Mouse (Mus musculus) neural tube, embryonic 14.5 days (tissue): Measurements from ENCODE around the gene Zfp428. TPM values are rescaled to one million over a fixed set of nuclear protein-coding genes. Genes with fewer than 3 reads are reported as not detected.

ENCODE experiments used
- ATAC-seq: fragments of 200-750 bp; cut with Nextera tagmentation; 2 replicates; pipeline ENCODE4 v1.8.0; 2017; ENCODE audit warnings: low read depth, mild to moderate bottlenecking, moderate TSS enrichment, moderate library complexity
- H3K27ac ChIP-seq: fragments of 300-500 bp; sonication (generic); 2 replicates; pipeline ENCODE4 v1.5.1; 2014; ENCODE audit warnings: low read depth, mild to moderate bottlenecking, control low read depth, low read length, moderate library complexity, mixed read lengths
- H3K27me3 ChIP-seq: fragments of 300-500 bp; sonication (generic); 2 replicates; pipeline ENCODE4 v1.6.1; 2014; ENCODE audit warnings: low read length; ENCODE audit not compliant: control insufficient read depth, insufficient read depth
- H3K36me3 ChIP-seq: fragments of 300-500 bp; sonication (generic); 2 replicates; pipeline ENCODE4 v1.6.1; 2014; ENCODE audit warnings: low read length, mixed read lengths; ENCODE audit not compliant: control insufficient read depth, insufficient read depth
- H3K4me1 ChIP-seq: fragments of 300-500 bp; sonication (generic); 2 replicates; pipeline ENCODE4 v1.6.1; 2014; ENCODE audit warnings: low read length; ENCODE audit not compliant: control insufficient read depth, insufficient read depth
- H3K4me2 ChIP-seq: fragments of 300-500 bp; sonication (generic); 2 replicates; pipeline ENCODE4 v1.6.1; 2014; ENCODE audit warnings: mild to moderate bottlenecking, low read depth, low read length, control low read depth
- H3K4me3 ChIP-seq: fragments of 300-500 bp; sonication (generic); 2 replicates; pipeline ENCODE4 v1.5.1; 2014; ENCODE audit warnings: low read depth, low read length, control low read depth, mixed read lengths
- H3K9ac ChIP-seq: fragments of 300-500 bp; sonication (generic); replicated peaks from 2 replicates; pipeline ENCODE4 v1.6.1; 2014; ENCODE audit warnings: low read depth, mild to moderate bottlenecking, control low read depth, low read length, mixed read lengths
- H3K9me3 ChIP-seq: fragments of 300-500 bp; sonication (generic); 2 replicates; pipeline ENCODE4 v1.6.1; 2016; ENCODE audit warnings: low read length; ENCODE audit not compliant: control insufficient read depth
- WGBS: fragments of 180-500 bp; shearing (Covaris S2); extraction: QIAGEN DNeasy Blood & Tissue Kit; methylation state at CpG from one replicate; pipeline ENCODE4 v1.1.7; 2014; 5-methylcytosine and 5-hydroxymethylcytosine counted together
- polyA plus RNA-seq: library from polyadenylated mRNA; unstranded; fragments of >200 nt; fragmentation: Nextera tagmentation; extraction: Ambion mirVana; gene quantifications from 2 replicates; pipeline ENCODE4 v1.2.1, GENCODE M21; 2014

Zfp428 gene
- polyA plus RNA-seq, 1 experiment from 2014 or later = 211 TPM

DNA sequence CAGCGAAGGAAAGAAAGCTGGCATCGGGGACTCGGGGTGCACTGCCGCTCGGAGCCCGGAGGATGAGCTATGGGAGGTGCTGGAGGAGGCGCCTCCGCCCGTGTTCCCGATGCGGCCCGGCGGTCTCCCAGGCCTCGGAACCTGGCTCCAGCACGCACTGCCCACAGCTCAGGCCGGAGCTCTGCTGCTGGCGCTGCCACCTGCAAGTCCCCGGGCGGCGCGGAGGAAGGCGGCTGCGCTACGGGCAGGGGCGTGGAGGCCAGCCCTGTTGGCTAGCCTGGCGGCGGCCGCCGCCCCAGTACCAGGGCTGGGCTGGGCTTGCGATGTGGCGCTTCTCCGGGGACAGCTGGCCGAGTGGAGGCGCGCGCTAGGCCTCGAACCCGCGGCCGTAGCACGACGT is 27.0 kb downstream of the Zfp428 start:
- Histone ChIP-seq H3K9ac (no peak overlapping the region; the same call in 1 of the 2 replicates), H3K9me3 (no peaks in the 10 kb centered on the region), H3K4me1 (peaks cover 33% of the 10 kb centered on the region), H3K36me3 (peaks cover 16% of the 10 kb centered on the region), H3K27me3 (no peaks in the 10 kb centered on the region), H3K4me3 (peak overlapping the region; percentile 13; the same call in 1 of the 2 replicates), H3K4me2 (0 out of 2 replicates have a peak overlapping the region, but pooled peaks have one; percentile 8), H3K27ac (no peak overlapping the region)
- WGBS = 17% methylated on average over 23 of the region's 42 CpGs
- no peak for ATAC-seq

DNA sequence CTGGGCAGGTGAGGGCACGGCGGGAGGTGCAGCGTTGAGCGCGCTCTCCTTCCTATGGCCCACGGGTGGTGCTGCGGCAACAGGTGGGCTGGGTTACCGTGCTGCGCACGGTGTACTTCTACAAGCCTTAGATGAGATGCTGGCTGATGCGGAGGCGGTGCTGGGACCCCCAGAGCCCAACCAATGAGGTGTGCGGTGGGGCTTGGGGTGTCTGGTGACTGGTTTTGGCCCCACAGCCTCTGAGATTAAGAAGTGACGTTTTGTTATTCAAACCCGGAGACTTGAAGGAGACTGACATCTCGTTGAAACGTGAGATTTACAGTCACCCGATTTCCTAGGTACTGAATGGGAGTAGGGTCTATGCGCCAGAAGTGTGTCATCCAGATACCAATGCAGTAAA is 27.5 kb downstream of the Zfp428 start:
- Histone ChIP-seq H3K4me1 (peaks cover 30% of the 10 kb centered on the region), H3K9ac (no peak overlapping the region; the same call in 1 of the 2 replicates), H3K4me3 (peak overlapping the region; percentile 13; the same call in 1 of the 2 replicates), H3K27ac (no peak overlapping the region), H3K4me2 (0 out of 2 replicates have a peak overlapping the region, but pooled peaks have one; percentile 8), H3K27me3 (no peaks in the 10 kb centered on the region), H3K9me3 (no peaks in the 10 kb centered on the region), H3K36me3 (peaks cover 16% of the 10 kb centered on the region)
- ATAC-seq = no peak
- 23% methylated on average over 19 of the region's 19 CpGs for WGBS

GRCm38 (mm10) chr7:24537081-24537480 is 30.3 kb downstream of the Zfp428 start:
- no peak overlapping the region for H3K27ac ChIP-seq
- 61% methylated on average over 4 of the region's 4 CpGs for WGBS
- no peaks in the 10 kb centered on the region for H3K9me3 ChIP-seq
- no peak overlapping the region for H3K4me3 ChIP-seq
- H3K27me3 ChIP-seq = no peaks in the 10 kb centered on the region
- no peak overlapping the region for H3K9ac ChIP-seq
- peaks cover 16% of the 10 kb centered on the region for H3K36me3 ChIP-seq
- no peak overlapping the region for H3K4me2 ChIP-seq
- H3K4me1 ChIP-seq = peaks cover 20% of the 10 kb centered on the region
- no peak for ATAC-seq

DNA sequence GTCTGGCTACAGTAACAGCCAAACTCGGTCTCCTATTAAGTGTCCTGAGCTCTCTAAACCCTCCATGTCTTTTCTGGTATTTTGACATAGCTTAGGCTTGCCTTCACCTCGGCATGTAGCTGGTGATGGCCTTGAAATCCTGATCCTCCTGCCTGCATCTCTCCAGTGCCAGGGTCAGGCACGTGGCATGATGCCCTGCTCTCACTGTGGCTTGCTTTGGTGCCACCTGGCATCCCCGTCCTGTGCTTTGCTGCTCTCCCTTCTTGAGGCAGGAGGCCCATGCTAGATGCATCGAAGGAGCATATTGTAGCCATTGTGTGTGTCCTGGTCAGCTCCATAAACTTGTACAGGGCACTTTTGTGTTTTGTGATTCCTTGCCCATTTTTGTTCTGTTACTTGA is 30.8 kb downstream of the Zfp428 start:
- no peak overlapping the region for H3K4me3 ChIP-seq
- no peak overlapping the region for H3K9ac ChIP-seq
- H3K9me3 ChIP-seq = no peaks in the 10 kb centered on the region
- no peak for ATAC-seq
- no peaks in the 10 kb centered on the region for H3K27me3 ChIP-seq
- H3K4me2 ChIP-seq = no peak overlapping the region
- peaks cover 15% of the 10 kb centered on the region for H3K4me1 ChIP-seq
- WGBS = 81% methylated on average over 5 of the region's 5 CpGs
- no peak overlapping the region for H3K27ac ChIP-seq
- H3K36me3 ChIP-seq = peaks cover 16% of the 10 kb centered on the region

GRCm38 (mm10) chr7:24538154-24538553 is 31.3 kb downstream of the Zfp428 start:
- peaks cover 16% of the 10 kb centered on the region for H3K36me3 ChIP-seq
- H3K4me3 ChIP-seq = no peak overlapping the region
- no peak overlapping the region for H3K4me2 ChIP-seq
- peaks cover 13% of the 10 kb centered on the region for H3K4me1 ChIP-seq
- H3K9ac ChIP-seq = no peak overlapping the region
- H3K27ac ChIP-seq = no peak overlapping the region
- ATAC-seq = no peak
- no peaks in the 10 kb centered on the region for H3K27me3 ChIP-seq
- H3K9me3 ChIP-seq = no peaks in the 10 kb centered on the region
- 57% methylated on average over 5 of the region's 5 CpGs for WGBS

DNA sequence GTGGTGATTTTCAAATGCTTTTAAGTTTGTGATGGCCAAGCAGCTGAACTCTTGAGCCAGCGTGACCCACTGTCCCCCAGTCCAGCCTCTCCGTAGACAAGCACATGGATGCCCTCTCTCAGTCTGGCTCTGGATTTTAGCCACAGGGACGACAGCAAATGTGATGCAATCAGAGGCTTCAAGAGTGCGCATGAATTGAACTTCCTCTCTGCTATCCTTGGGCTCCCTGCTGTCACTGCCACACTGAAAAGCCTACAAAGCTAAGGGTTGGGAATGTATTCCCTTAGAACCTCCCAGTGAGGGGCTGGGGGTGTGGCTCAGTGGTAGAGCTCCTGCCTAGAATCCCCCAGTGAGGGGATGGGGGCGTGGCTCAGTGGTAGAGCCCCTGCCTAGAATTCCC is 31.9 kb downstream of the Zfp428 start:
- H3K9me3 ChIP-seq = no peaks in the 10 kb centered on the region
- no peak overlapping the region for H3K4me3 ChIP-seq
- no peak overlapping the region for H3K27ac ChIP-seq
- H3K4me1 ChIP-seq = peaks cover 11% of the 10 kb centered on the region
- 79% methylated on average over 5 of the region's 5 CpGs for WGBS
- no peak overlapping the region for H3K4me2 ChIP-seq
- ATAC-seq = no peak
- H3K27me3 ChIP-seq = no peaks in the 10 kb centered on the region
- H3K9ac ChIP-seq = no peak overlapping the region
- peaks cover 10% of the 10 kb centered on the region for H3K36me3 ChIP-seq

GRCm38 (mm10) chr7:24539686-24540085 is 32.9 kb downstream of the Zfp428 start:
- Histone ChIP-seq H3K36me3 (peaks cover 7% of the 10 kb centered on the region; the same call in 1 of the 2 replicates), H3K4me3 (no peak overlapping the region), H3K27ac (no peak overlapping the region), H3K4me2 (no peak overlapping the region), H3K9ac (no peak overlapping the region), H3K27me3 (no peaks in the 10 kb centered on the region), H3K4me1 (peaks cover 4% of the 10 kb centered on the region; the same call in 1 of the 2 replicates), H3K9me3 (no peaks in the 10 kb centered on the region)
- 98% methylated on average over 4 of the region's 4 CpGs for WGBS
- no peak for ATAC-seq

- no peaks in the 10 kb centered on the region for H3K9me3 ChIP-seq
- H3K4me3 ChIP-seq = no peak overlapping the region
- H3K27ac ChIP-seq = no peak overlapping the region
- H3K4me1 ChIP-seq = peaks cover 8% of the 10 kb centered on the region; the same call in 1 of the 2 replicates
- WGBS = 90% methylated on average over 2 of the region's 2 CpGs
- H3K27me3 ChIP-seq = no peaks in the 10 kb centered on the region
- H3K9ac ChIP-seq = no peak overlapping the region
- ATAC-seq = no peak
- H3K4me2 ChIP-seq = no peak overlapping the region
- no peaks in the 10 kb centered on the region for H3K36me3 ChIP-seq
Observed at GRCm38 (mm10) chr7:24544506-24544905, 37.7 kb downstream of the Zfp428 start.

- Histone ChIP-seq H3K27ac (peak within 1 kb of the TSS; percentile 62), H3K4me1 (peaks cover 8% of the 10 kb centered on the region; the same call in 1 of the 2 replicates), H3K4me2 (peak within 1 kb of the TSS; percentile 61), H3K4me3 (peak within 1 kb of the TSS; percentile 78), H3K27me3 (no peaks in the 10 kb centered on the region), H3K36me3 (no peaks in the 10 kb centered on the region), H3K9me3 (no peaks in the 10 kb centered on the region), H3K9ac (peak within 1 kb of the TSS; percentile 79)
- WGBS = 32% methylated on average over 13 of the region's 13 CpGs
- ATAC-seq = peak; percentile 20
Observed at GRCm38 (mm10) chr7:24546068-24546614, 39.3 kb downstream of the Zfp428 start, which contains the start of the genes Pinlyp and Xrcc1. Gene Pinlyp (minus strand): TSS chr7:24546118. Gene Xrcc1 (plus strand): TSS chr7:24546289.
